Mouse (Mus musculus) CD8-positive naive resting alpha-beta T cell, adult 2 months (primary cell): Measurements from ENCODE around the gene Jchain.
"Not testable (repeated sequence)": the region's sequence is repeated elsewhere in the genome, so short reads cannot be mapped to it uniquely, and the experiment has no call there.

ENCODE experiments used
- DNase-seq, 2 experiments: peaks; one replicate each; pipeline ENCODE4 v3.0.0; 2022; ENCODE audit warnings: low read depth in 2 of 2, low spot score in 2 of 2

Gene Jchain

GRCm38 (mm10) chr5:88527657-88528056 is at the start of gene Jchain:
Gene Jchain (minus strand): TSS chr5:88527891.
- no peak for DNase-seq

- no peak for DNase-seq
These were observed 48.0 kb upstream of the Jchain start for GRCm38 (mm10) chr5:88575506-88576338.

GRCm38 (mm10) chr5:88574829-88575228 is 47.1 kb upstream of the Jchain start:
- DNase-seq = no peak

- DNase-seq = no peak
These were observed 41.9 kb upstream of the Jchain start for GRCm38 (mm10) chr5:88569541-88569940.

GRCm38 (mm10) chr5:88566034-88566841 is 38.5 kb upstream of the Jchain start:
- no peak for DNase-seq

GRCm38 (mm10) chr5:88565148-88566033 is 37.7 kb upstream of the Jchain start:
- DNase-seq = peak; percentile 3 to 28

- DNase-seq = peak; percentile 64 to 71
These were observed 36.9 kb upstream of the Jchain start, which contains the start of gene Rufy3 for GRCm38 (mm10) chr5:88564501-88565147. Gene Rufy3 (plus strand): TSS chr5:88565040.

GRCm38 (mm10) chr5:88562863-88563780 is 35.4 kb upstream of the Jchain start:
- DNase-seq = no peak

- DNase-seq = no peak
These were observed 33.6 kb upstream of the Jchain start for GRCm38 (mm10) chr5:88561080-88561814.

- DNase-seq = no peak
These were observed 31.3 kb upstream of the Jchain start for GRCm38 (mm10) chr5:88558991-88559390.

GRCm38 (mm10) chr5:88554086-88554886 is 26.6 kb upstream of the Jchain start, which contains the start of gene Utp3:
Gene Utp3 (plus strand): TSS chr5:88554462.
- DNase-seq = peak; percentile 90 to 92

GRCm38 (mm10) chr5:88553271-88554085 is 25.8 kb upstream of the Jchain start:
- no peak for DNase-seq

- DNase-seq = no peak
These were observed 17.8 kb upstream of the Jchain start for GRCm38 (mm10) chr5:88545536-88545935.

GRCm38 (mm10) chr5:88544411-88544810 is 16.7 kb upstream of the Jchain start:
- not testable (repeated sequence) for DNase-seq

- DNase-seq = peak in 1 of 2 experiments; percentile 31
These were observed 15.1 kb upstream of the Jchain start for GRCm38 (mm10) chr5:88542651-88543282.

- DNase-seq = no peak
These were observed 13.2 kb upstream of the Jchain start for GRCm38 (mm10) chr5:88540845-88541244.
